Mouse (Mus musculus): ENCODE data around the gene Nfe2. TPM values are rescaled to one million over a fixed set of nuclear protein-coding genes. Genes with fewer than 3 reads are reported as not detected.

The Nfe2 gene
- 1 to 10 TPM in 9 of 26 experiments, under 1 TPM in 8, not detected in 9; 0.39 to 2.6 (median 1.2) TPM for total RNA-seq (2018; cell fraction: chromatin; rRNA removed)
- 1 to 10 TPM in 20 of 26 experiments, under 1 TPM in 6; 0.56 to 2.4 (median 1.7) TPM for total RNA-seq (2018; cell fraction: cytosol; rRNA removed)
- total RNA-seq (2018; cell fraction: nucleus; rRNA removed) = 1 to 10 TPM in 12 of 26 experiments, under 1 TPM in 10, not detected in 4; 0.36 to 4.0 (median 1.0) TPM
- polyA plus RNA-seq (2018) = 0.79 to 3.5 TPM (median 1.8 TPM) in 3 replicates

GRCm38 (mm10) chr15:103257790-103258728, at the start of gene Nfe2:
Gene Nfe2, minus strand, starts transcription at chr15:103258403.
- Histone ChIP-seq H3K36me3 (ENCODE audit: inconsistent target) (no peaks in the 10 kb centered on the region), H3K79me2 (ENCODE audit: inconsistent target) (peaks cover 6% of the 10 kb centered on the region; the same call in 1 of the 2 replicates), H3K4me3 (ENCODE audit: inconsistent target) (no peak within 1 kb of the TSS), H3K27ac (peak within 1 kb of the TSS; percentile 48)
- 5% methylated on average over 14 of the region's 15 CpGs for WGBS (ENCODE audit: missing documents)

- Histone ChIP-seq H3K4me3 (ENCODE audit: inconsistent target) (no peak overlapping the region), H3K79me2 (ENCODE audit: inconsistent target) (no peaks in the 10 kb centered on the region; the same call in 1 of the 2 replicates), H3K36me3 (ENCODE audit: inconsistent target) (no peaks in the 10 kb centered on the region), H3K27ac (peak overlapping the region; percentile 97)
- 0% methylated on average over 7 of the region's 7 CpGs for WGBS (ENCODE audit: missing documents)
These were observed 48.9 kb upstream of the Nfe2 start for GRCm38 (mm10) chr15:103307125-103307524.

GRCm38 (mm10) chr15:103305792-103306645, 47.8 kb upstream of the Nfe2 start:
- peak overlapping the region; percentile 97 for H3K27ac ChIP-seq
- 46% methylated on average over 8 of the region's 8 CpGs for WGBS (ENCODE audit: missing documents)
- peak overlapping the region; percentile 28 for H3K4me3 ChIP-seq (ENCODE audit: inconsistent target)
- no peaks in the 10 kb centered on the region; the same call in 1 of the 2 replicates for H3K79me2 ChIP-seq (ENCODE audit: inconsistent target)
- no peaks in the 10 kb centered on the region for H3K36me3 ChIP-seq (ENCODE audit: inconsistent target)

DNA sequence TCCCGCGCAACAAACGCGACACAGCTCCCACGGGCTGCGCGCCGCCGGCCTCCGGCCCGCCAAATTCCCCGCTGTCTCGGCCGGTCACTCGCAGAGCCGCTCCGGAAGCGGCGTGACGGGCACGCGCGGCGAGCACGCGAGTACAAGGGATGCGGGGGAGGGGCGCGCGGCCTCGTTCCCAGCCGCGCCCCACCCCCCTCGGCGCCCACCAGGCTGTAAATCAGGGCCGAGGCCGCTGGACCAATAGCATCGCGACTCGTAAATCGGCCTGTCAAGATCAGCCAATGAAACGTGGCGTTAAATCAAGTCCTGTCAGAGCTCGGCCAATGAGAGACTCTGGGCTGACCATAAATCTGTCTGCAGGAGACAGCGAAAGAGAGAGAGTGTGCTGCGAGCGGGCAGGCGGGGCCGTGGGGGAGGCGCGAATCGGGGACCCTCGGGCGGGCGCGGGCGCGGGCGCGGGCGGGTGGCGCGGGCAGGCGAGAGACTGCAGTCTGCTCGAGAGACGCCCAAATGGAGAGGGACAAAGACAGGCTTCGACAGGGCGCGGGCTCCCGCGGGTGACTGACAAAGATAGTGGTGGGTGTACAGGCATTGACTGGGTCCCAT, 47.0 kb upstream of the Nfe2 start:
- Histone ChIP-seq H3K4me3 (ENCODE audit: inconsistent target) (peak overlapping the region; percentile 37), H3K27ac (peak overlapping the region; percentile 97), H3K79me2 (ENCODE audit: inconsistent target) (no peaks in the 10 kb centered on the region; the same call in 1 of the 2 replicates), H3K36me3 (ENCODE audit: inconsistent target) (no peaks in the 10 kb centered on the region)
- WGBS (ENCODE audit: missing documents) = 1% methylated on average over 52 of the region's 71 CpGs

GRCm38 (mm10) chr15:103304616-103304969, 46.4 kb upstream of the Nfe2 start:
- Histone ChIP-seq H3K36me3 (ENCODE audit: inconsistent target) (peaks cover 2% of the 10 kb centered on the region; the same call in 1 of the 2 replicates), H3K27ac (peak overlapping the region; percentile 84), H3K4me3 (ENCODE audit: inconsistent target) (peak overlapping the region; percentile 37), H3K79me2 (ENCODE audit: inconsistent target) (no peaks in the 10 kb centered on the region; the same call in 1 of the 2 replicates)
- 4% methylated on average over 8 of the region's 9 CpGs for WGBS (ENCODE audit: missing documents)

GRCm38 (mm10) chr15:103303916-103304615, 45.9 kb upstream of the Nfe2 start:
- H3K27ac ChIP-seq = peak overlapping the region; percentile 84
- H3K79me2 ChIP-seq (ENCODE audit: inconsistent target) = no peaks in the 10 kb centered on the region; the same call in 1 of the 2 replicates
- H3K4me3 ChIP-seq (ENCODE audit: inconsistent target) = peak overlapping the region; percentile 37
- peaks cover 8% of the 10 kb centered on the region for H3K36me3 ChIP-seq (ENCODE audit: inconsistent target)
- WGBS (ENCODE audit: missing documents) = 20% methylated on average over 8 of the region's 8 CpGs

DNA sequence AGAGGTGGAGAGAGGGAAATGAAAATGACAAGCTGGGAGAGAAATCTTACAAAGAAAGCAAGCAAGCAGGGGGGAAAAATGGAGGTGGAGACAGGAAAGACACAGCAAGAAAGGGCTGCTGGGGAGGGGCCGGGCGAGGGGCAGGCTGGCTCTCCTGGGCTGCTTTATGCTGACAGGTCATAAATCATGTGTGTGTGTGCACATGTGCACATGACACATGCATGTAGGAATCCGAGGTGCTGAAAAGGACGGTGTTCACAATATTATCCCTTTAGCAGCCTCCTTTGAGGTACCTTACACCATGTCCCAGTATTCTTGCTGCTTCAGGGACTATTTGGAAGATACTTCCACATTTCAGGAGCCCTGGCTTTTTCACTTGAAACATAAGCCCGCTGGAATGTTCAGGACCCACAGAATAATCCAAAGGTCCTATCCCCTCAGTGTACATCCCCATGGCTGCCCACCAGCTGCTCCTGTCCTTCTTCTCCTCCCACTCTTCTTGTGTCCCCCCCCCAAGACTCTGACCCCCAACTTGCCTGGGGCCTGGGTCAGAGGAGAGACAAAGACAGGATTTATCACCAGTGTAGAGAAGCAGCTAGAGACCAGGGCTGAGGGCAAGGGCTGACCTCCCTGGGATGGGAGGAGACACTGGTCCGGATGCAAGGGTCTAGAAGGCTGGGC, 44.3 kb upstream of the Nfe2 start:
- Histone ChIP-seq H3K27ac (no peak overlapping the region), H3K36me3 (ENCODE audit: inconsistent target) (peaks cover 24% of the 10 kb centered on the region), H3K4me3 (ENCODE audit: inconsistent target) (no peak overlapping the region), H3K79me2 (ENCODE audit: inconsistent target) (no peaks in the 10 kb centered on the region)
- 49% methylated on average over 6 of the region's 6 CpGs for WGBS (ENCODE audit: missing documents)

GRCm38 (mm10) chr15:103301547-103302340, 43.5 kb upstream of the Nfe2 start:
- Histone ChIP-seq H3K36me3 (ENCODE audit: inconsistent target) (peaks cover 31% of the 10 kb centered on the region), H3K79me2 (ENCODE audit: inconsistent target) (no peaks in the 10 kb centered on the region), H3K4me3 (ENCODE audit: inconsistent target) (no peak overlapping the region), H3K27ac (no peak overlapping the region)
- WGBS (ENCODE audit: missing documents) = 62% methylated on average over 4 of the region's 5 CpGs

GRCm38 (mm10) chr15:103301046-103301445, 42.8 kb upstream of the Nfe2 start:
- H3K79me2 ChIP-seq (ENCODE audit: inconsistent target) = no peaks in the 10 kb centered on the region
- H3K27ac ChIP-seq = no peak overlapping the region
- WGBS (ENCODE audit: missing documents) = 88% methylated on average over 2 of the region's 2 CpGs
- no peak overlapping the region for H3K4me3 ChIP-seq (ENCODE audit: inconsistent target)
- H3K36me3 ChIP-seq (ENCODE audit: inconsistent target) = peaks cover 38% of the 10 kb centered on the region

- Histone ChIP-seq H3K4me3 (ENCODE audit: inconsistent target) (no peak overlapping the region), H3K79me2 (ENCODE audit: inconsistent target) (no peaks in the 10 kb centered on the region), H3K27ac (no peak overlapping the region), H3K36me3 (ENCODE audit: inconsistent target) (peaks cover 43% of the 10 kb centered on the region)
- WGBS (ENCODE audit: missing documents) = 73% methylated on average over 2 of the region's 2 CpGs
These were observed 42.4 kb upstream of the Nfe2 start for GRCm38 (mm10) chr15:103300560-103300959.

DNA sequence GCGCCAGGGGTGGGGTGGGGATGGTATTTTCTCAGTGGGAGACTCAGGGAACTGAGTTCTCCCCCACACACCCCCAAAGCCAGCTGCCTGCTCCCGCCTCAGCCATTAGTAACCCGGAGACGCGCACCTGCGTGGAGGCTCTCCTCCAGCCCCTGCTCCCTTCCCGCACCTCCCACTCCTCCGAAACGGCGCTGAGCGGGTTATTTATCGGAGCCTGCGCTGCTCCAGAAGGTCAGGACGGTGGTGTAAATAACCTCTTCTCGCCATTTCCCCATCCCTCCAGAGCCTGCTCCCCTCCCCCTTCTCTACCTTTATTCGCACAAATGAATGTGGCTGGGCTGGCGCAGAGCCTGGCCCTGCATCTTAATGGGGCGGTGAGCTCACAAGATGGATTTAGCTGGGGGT, 41.9 kb upstream of the Nfe2 start:
- Histone ChIP-seq H3K27ac (no peak overlapping the region), H3K36me3 (ENCODE audit: inconsistent target) (peaks cover 48% of the 10 kb centered on the region), H3K4me3 (ENCODE audit: inconsistent target) (no peak overlapping the region), H3K79me2 (ENCODE audit: inconsistent target) (no peaks in the 10 kb centered on the region)
- WGBS (ENCODE audit: missing documents) = 78% methylated on average over 16 of the region's 18 CpGs

DNA sequence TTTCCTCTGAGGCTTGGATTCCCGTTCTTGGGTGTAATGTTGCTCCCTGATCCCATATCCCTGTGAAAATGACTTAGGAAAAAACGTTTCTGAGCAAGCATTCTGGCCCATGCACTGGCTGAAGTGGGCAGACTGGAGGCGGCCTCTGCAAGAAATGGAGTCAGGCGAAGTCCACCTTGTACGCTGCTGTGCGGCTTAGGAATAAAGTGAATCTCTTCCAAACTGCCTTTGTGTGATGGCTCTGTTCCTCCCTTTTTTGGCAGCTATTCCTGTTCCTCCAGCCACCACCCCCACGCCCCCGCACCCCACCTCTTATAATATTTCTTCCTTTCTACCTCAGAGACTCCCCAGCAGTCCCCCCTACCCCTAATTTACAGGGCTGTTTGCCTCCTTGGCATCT, 41.4 kb upstream of the Nfe2 start:
- 90% methylated on average over 8 of the region's 8 CpGs for WGBS (ENCODE audit: missing documents)
- Histone ChIP-seq H3K79me2 (ENCODE audit: inconsistent target) (no peaks in the 10 kb centered on the region), H3K27ac (no peak overlapping the region), H3K36me3 (ENCODE audit: inconsistent target) (peaks cover 49% of the 10 kb centered on the region), H3K4me3 (ENCODE audit: inconsistent target) (no peak overlapping the region)
